Mouse (Mus musculus) T-helper 1 cell (primary cell): ENCODE measurements around the gene Ctr9.

ENCODE experiments used
- in situ Hi-C: fragments of 300-600 bp; cut with MboI, MseI; formaldehyde crosslinking; loops from one replicate; pipeline ENCODE4 v1.15.1; 2025; ENCODE audit warnings: high pct_unique_total_duplicates

The Ctr9 gene

DNA sequence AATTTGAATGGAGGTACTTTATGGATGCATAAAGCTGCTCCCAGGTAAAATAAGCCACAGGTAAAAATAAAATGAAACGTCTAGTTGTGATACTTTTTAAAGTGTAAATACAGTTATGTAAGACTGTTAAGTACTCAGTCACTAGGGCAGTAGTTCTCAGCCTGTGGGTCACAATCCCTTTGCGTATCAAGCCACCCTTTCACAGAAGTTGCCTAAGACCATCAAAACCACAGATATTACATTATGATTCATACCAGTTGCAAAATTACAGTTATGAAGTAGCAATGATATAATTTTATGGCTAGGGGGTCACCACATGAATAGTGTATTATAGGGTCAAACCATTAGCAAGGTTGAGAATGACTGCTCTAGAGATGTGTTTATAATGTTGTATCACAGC, 66.4 kb downstream of the Ctr9 start:
- in situ Hi-C loops = no loop called here

DNA sequence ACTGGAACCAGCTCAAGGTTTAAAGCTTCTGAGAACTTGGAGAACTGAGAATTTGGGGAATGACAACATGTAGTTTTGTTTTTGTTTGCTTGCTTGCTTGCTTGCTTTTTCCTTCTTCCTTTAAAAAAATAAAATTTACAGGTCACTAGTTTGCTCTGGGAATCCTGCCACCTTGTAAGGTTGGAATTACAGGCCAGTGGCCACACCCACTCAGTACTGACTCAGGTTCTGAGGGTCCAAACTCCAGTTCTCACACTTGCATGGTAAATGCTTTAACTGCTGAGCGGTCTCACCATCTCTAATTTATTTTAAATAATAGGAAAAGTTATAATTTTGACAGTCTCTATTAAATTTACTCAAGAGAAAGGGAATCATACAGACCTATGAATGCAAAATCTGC, 69.4 kb downstream of the Ctr9 start:
- in situ Hi-C loops = no loop called here
